Mouse (Mus musculus) heart, adult 2 months (tissue): Measurements from ENCODE around the gene Pth. TPM values are rescaled to one million over a fixed set of nuclear protein-coding genes. Genes with fewer than 3 reads are reported as not detected.

Experiments
- DNase-seq, 2 experiments: peaks; one replicate each; pipeline ENCODE4 v3.0.0; 2021
- H3K27ac ChIP-seq: fragments of 200-600 bp; 2 replicates; pipeline ENCODE4 v1.8.1; 2022
- H3K27me3 ChIP-seq: fragments of 200-500 bp; 2 replicates; pipeline ENCODE4 v1.6.1; 2012; ENCODE audit warnings: mild to moderate bottlenecking, low read length, inconsistent platforms, mixed read lengths; ENCODE audit not compliant: control insufficient read depth, insufficient read depth
- H3K36me3 ChIP-seq: fragments of 200-500 bp; 2 replicates; pipeline ENCODE4 v1.6.1; 2012; ENCODE audit warnings: low read length, inconsistent platforms; ENCODE audit not compliant: control insufficient read depth, insufficient read depth
- H3K4me1 ChIP-seq: fragments of 200-500 bp; 2 replicates; pipeline ENCODE4 v1.6.1; 2011; ENCODE audit warnings: low read length; ENCODE audit not compliant: control insufficient read depth, insufficient read depth
- H3K4me3 ChIP-seq: fragments of 200-600 bp; 2 replicates; pipeline ENCODE4 v1.8.1; 2022
- H3K79me2 ChIP-seq: fragments of 200-500 bp; replicated peaks from 2 replicates; pipeline ENCODE4 v1.6.1; 2012; ENCODE audit warnings: mild to moderate bottlenecking, inconsistent platforms, low read length, moderate library complexity, mixed read lengths; ENCODE audit not compliant: control insufficient read depth, insufficient read depth
- H3K9ac ChIP-seq: fragments of 200-500 bp; 2 replicates; pipeline ENCODE4 v1.6.1; 2012; ENCODE audit warnings: low read depth, mild to moderate bottlenecking, control low read depth, inconsistent platforms, low read length, mixed read lengths
- CTCF ChIP-seq: fragments of 200-600 bp; IDR thresholded peaks from 2 replicates; pipeline ENCODE4 v1.8.1; 2022; ENCODE audit warnings: antibody characterized with exemption, mild to moderate bottlenecking, moderate library complexity
- EP300 ChIP-seq: fragments of 200-500 bp; IDR thresholded peaks from 2 replicates; pipeline ENCODE4 v1.6.1; 2011; ENCODE audit warnings: low read depth, low read length, control low read depth; ENCODE audit not compliant: insufficient read depth
- POLR2A ChIP-seq: fragments of 200-500 bp; IDR thresholded peaks from 2 replicates; pipeline ENCODE4 v1.6.1; 2011; ENCODE audit warnings: mild to moderate bottlenecking, low read depth, low read length, control low read depth; ENCODE audit not compliant: insufficient read depth
- WGBS: fragments of 180-500 bp; shearing (Covaris S2); methylation state at CpG from one replicate; pipeline ENCODE4 v1.1.7; 2018; 5-methylcytosine and 5-hydroxymethylcytosine counted together
- intact Hi-C: fragments of 180-260 bp; cut with DNase I; formaldehyde crosslinking; loops from one replicate; pipeline ENCODE4 v1.15.1; 2025
- polyA plus RNA-seq: library from polyadenylated mRNA; depleted of rRNA; stranded (reverse); fragments of >200 nt; gene quantifications from 2 replicates; pipeline ENCODE4 v1.2.3, GENCODE M21; 2012
- total RNA-seq, 2 experiments: library from RNA; stranded (reverse); gene quantifications; 2 replicates each; pipeline ENCODE4 v1.2.3; 2021

The Pth gene
- total and polyA plus RNA-seq, 3 experiments = not detected

- no peak overlapping the region for H3K9ac ChIP-seq
- 4% methylated on average over 4 of the region's 4 CpGs for WGBS
- intact Hi-C loops = no loop called here
- H3K36me3 ChIP-seq = no peaks in the 10 kb centered on the region
- H3K4me3 ChIP-seq = no peak overlapping the region
- no peaks in the 10 kb centered on the region for H3K27me3 ChIP-seq
- TF ChIP-seq CTCF (no peak), EP300 (no peak)
- H3K27ac ChIP-seq = no peak overlapping the region
- DNase-seq = no peak
- peaks cover 4% of the 10 kb centered on the region; the same call in 1 of the 2 replicates for H3K4me1 ChIP-seq
- no peaks in the 10 kb centered on the region for H3K79me2 ChIP-seq
Measured at GRCm38 (mm10) chr7:113419070-113419782, 30.9 kb upstream of the Pth start.

GRCm38 (mm10) chr7:113416536-113416935 is 28.2 kb upstream of the Pth start:
- Histone ChIP-seq H3K4me3 (no peak overlapping the region), H3K79me2 (no peaks in the 10 kb centered on the region), H3K36me3 (no peaks in the 10 kb centered on the region), H3K4me1 (peaks cover 4% of the 10 kb centered on the region; the same call in 1 of the 2 replicates), H3K27ac (no peak overlapping the region), H3K9ac (no peak overlapping the region), H3K27me3 (no peaks in the 10 kb centered on the region)
- no peak for DNase-seq
- no peak for TF ChIP-seq EP300
- TF ChIP-seq CTCF = no peak
- TF ChIP-seq POLR2A = no peak
- intact Hi-C loops = no loop called here
- 84% methylated on average over 1 of the region's 1 CpGs for WGBS

GRCm38 (mm10) chr7:113415256-113415655 is 26.9 kb upstream of the Pth start:
- intact Hi-C loops = no loop called here
- H3K36me3 ChIP-seq = no peaks in the 10 kb centered on the region
- no peaks in the 10 kb centered on the region for H3K79me2 ChIP-seq
- no peak for DNase-seq
- H3K9ac ChIP-seq = no peak overlapping the region
- no peak overlapping the region for H3K27ac ChIP-seq
- 93% methylated on average over 3 of the region's 3 CpGs for WGBS
- H3K4me1 ChIP-seq = peaks cover 4% of the 10 kb centered on the region; the same call in 1 of the 2 replicates
- H3K27me3 ChIP-seq = no peaks in the 10 kb centered on the region
- TF ChIP-seq CTCF (no peak), POLR2A (no peak), EP300 (no peak)
- no peak overlapping the region for H3K4me3 ChIP-seq

GRCm38 (mm10) chr7:113408712-113409111 is 20.3 kb upstream of the Pth start:
- Histone ChIP-seq H3K36me3 (no peaks in the 10 kb centered on the region), H3K4me3 (no peak overlapping the region), H3K4me1 (no peaks in the 10 kb centered on the region), H3K79me2 (no peaks in the 10 kb centered on the region), H3K9ac (no peak overlapping the region), H3K27ac (no peak overlapping the region), H3K27me3 (no peaks in the 10 kb centered on the region)
- WGBS = 52% methylated on average over 5 of the region's 5 CpGs
- intact Hi-C loops = no loop called here
- TF ChIP-seq EP300 (no peak), CTCF (no peak), POLR2A (no peak)
- DNase-seq = no peak

GRCm38 (mm10) chr7:113398083-113398482 is 9.7 kb upstream of the Pth start:
- no peak for DNase-seq
- no peak overlapping the region for H3K27ac ChIP-seq
- H3K36me3 ChIP-seq = no peaks in the 10 kb centered on the region
- H3K4me3 ChIP-seq = no peak overlapping the region
- no peak overlapping the region for H3K9ac ChIP-seq
- intact Hi-C loops = no loop called here
- no peaks in the 10 kb centered on the region for H3K4me1 ChIP-seq
- no peaks in the 10 kb centered on the region for H3K79me2 ChIP-seq
- H3K27me3 ChIP-seq = no peaks in the 10 kb centered on the region; the same call in 1 of the 2 replicates
- TF ChIP-seq CTCF (no peak), EP300 (no peak), POLR2A (no peak)

- Histone ChIP-seq H3K27ac (no peak overlapping the region), H3K4me3 (no peak overlapping the region), H3K27me3 (no peaks in the 10 kb centered on the region; the same call in 1 of the 2 replicates), H3K4me1 (no peaks in the 10 kb centered on the region), H3K79me2 (no peaks in the 10 kb centered on the region), H3K9ac (no peak overlapping the region), H3K36me3 (no peaks in the 10 kb centered on the region)
- no peak for DNase-seq
- TF ChIP-seq EP300 (no peak), POLR2A (no peak), CTCF (no peak)
- WGBS = 82% methylated on average over 4 of the region's 4 CpGs
- intact Hi-C loops = no loop called here
Measured at GRCm38 (mm10) chr7:113396661-113397060, 8.3 kb upstream of the Pth start.

GRCm38 (mm10) chr7:113391619-113392018 is 3.2 kb upstream of the Pth start:
- no peak for DNase-seq
- TF ChIP-seq CTCF (no peak), POLR2A (no peak), EP300 (no peak)
- Histone ChIP-seq H3K4me1 (no peaks in the 10 kb centered on the region), H3K27ac (no peak overlapping the region), H3K79me2 (no peaks in the 10 kb centered on the region), H3K4me3 (no peak overlapping the region), H3K27me3 (no peaks in the 10 kb centered on the region), H3K36me3 (no peaks in the 10 kb centered on the region), H3K9ac (no peak overlapping the region)
- WGBS = 54% methylated on average over 2 of the region's 2 CpGs
- intact Hi-C loops = no loop called here
